Mouse (Mus musculus) forebrain, embryonic 16.5 days (tissue): ENCODE measurements around the gene Myo3b. TPM values are rescaled to one million over a fixed set of nuclear protein-coding genes. Genes with fewer than 3 reads are reported as not detected.

Source experiments
- ATAC-seq: fragments of 200-750 bp; cut with Nextera tagmentation; 2 replicates; pipeline ENCODE4 v1.8.0; 2017; ENCODE audit warnings: mild to moderate bottlenecking, moderate library complexity
- H3K27ac ChIP-seq: fragments of 300-500 bp; sonication (generic); 2 replicates; pipeline ENCODE4 v1.5.1; 2014; ENCODE audit warnings: low read length, control low read depth
- H3K27me3 ChIP-seq: fragments of 300-500 bp; sonication (generic); replicated peaks from 2 replicates; pipeline ENCODE4 v1.6.1; 2014; ENCODE audit warnings: low read length; ENCODE audit not compliant: control insufficient read depth, insufficient read depth
- H3K36me3 ChIP-seq: fragments of 300-500 bp; sonication (generic); 2 replicates; pipeline ENCODE4 v1.6.1; 2014; ENCODE audit not compliant: control insufficient read depth, insufficient read depth
- H3K4me1 ChIP-seq: fragments of 300-500 bp; sonication (generic); replicated peaks from 2 replicates; pipeline ENCODE4 v1.6.1; 2014; ENCODE audit warnings: low read length; ENCODE audit not compliant: control insufficient read depth, insufficient read depth
- H3K4me2 ChIP-seq: fragments of 300-500 bp; sonication (generic); 2 replicates; pipeline ENCODE4 v1.6.1; 2014; ENCODE audit warnings: mild to moderate bottlenecking, low read length, control low read depth
- H3K4me3 ChIP-seq: fragments of 300-500 bp; sonication (generic); replicated peaks from 2 replicates; pipeline ENCODE4 v1.5.1; 2014; ENCODE audit warnings: mild to moderate bottlenecking, low read length, control low read depth
- H3K9ac ChIP-seq: fragments of 300-500 bp; sonication (generic); replicated peaks from 2 replicates; pipeline ENCODE4 v1.6.1; 2014; ENCODE audit warnings: low read depth, low read length, control low read depth
- H3K9me3 ChIP-seq: fragments of 300-500 bp; sonication (generic); 2 replicates; pipeline ENCODE4 v1.6.1; 2016; ENCODE audit warnings: low read length; ENCODE audit not compliant: control insufficient read depth
- WGBS: fragments of 180-500 bp; shearing (Covaris S2); extraction: QIAGEN DNeasy Blood & Tissue Kit; methylation state at CpG from one replicate; pipeline ENCODE4 v1.1.7; 2014; 5-methylcytosine and 5-hydroxymethylcytosine counted together
- polyA plus RNA-seq: library from polyadenylated mRNA; unstranded; fragments of >200 nt; fragmentation: Nextera tagmentation; extraction: Ambion mirVana; gene quantifications from 2 replicates; pipeline ENCODE4 v1.2.1, GENCODE M21; 2015

Myo3b gene
- polyA plus RNA-seq, 1 experiment from 2014 or later = 0.34 TPM

DNA sequence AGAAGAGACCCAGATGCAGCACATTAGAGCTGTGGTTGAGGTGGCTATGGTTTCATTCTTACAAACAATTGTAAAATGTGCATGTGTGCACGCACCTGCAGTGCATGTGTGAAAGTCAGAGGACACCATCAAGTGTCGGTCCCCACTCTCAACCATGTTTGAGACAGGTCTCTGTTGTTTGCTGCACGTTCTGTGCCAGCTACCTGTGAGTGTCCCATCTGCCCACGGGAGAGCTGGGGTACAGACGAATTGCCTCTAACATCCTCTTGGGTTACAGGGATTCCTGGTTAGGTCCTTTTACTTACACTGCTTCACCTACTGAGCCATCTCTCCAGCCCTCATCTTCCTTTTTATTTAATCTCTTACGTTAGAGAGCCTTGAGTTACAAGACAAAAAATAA is 330.5 kb downstream of the Myo3b start:
- Histone ChIP-seq H3K9ac (no peak overlapping the region), H3K36me3 (no peaks in the 10 kb centered on the region), H3K4me1 (no peaks in the 10 kb centered on the region), H3K4me2 (no peak overlapping the region), H3K27ac (no peak overlapping the region), H3K27me3 (no peaks in the 10 kb centered on the region), H3K4me3 (no peak overlapping the region), H3K9me3 (no peaks in the 10 kb centered on the region)
- WGBS = 92% methylated on average over 6 of the region's 6 CpGs
- no peak for ATAC-seq

DNA sequence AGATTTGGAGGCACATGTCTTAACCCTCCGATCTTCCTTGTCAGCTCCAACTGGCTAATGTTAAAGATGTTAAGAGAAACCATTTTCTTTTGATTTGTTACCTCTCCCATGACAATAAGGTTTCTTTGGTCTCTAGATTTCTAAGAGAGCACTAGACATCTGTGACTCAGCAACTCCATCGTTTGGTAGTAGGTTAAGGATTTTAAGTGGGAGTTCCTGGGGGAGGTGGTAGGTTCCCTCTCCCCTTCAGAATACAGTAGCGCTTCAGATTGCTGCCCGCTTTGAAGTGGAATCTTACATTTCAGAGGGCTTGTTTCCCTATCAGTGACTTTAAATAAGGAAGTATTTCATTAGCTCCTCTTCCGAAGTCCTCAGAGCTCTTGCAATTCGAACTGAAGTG is 340.4 kb downstream of the Myo3b start:
- ATAC-seq = no peak
- 79% methylated on average over 6 of the region's 6 CpGs for WGBS
- no peak overlapping the region for H3K27ac ChIP-seq
- H3K4me2 ChIP-seq = no peak overlapping the region
- H3K9me3 ChIP-seq = no peaks in the 10 kb centered on the region
- no peaks in the 10 kb centered on the region for H3K27me3 ChIP-seq
- no peak overlapping the region for H3K4me3 ChIP-seq
- no peak overlapping the region for H3K9ac ChIP-seq
- H3K4me1 ChIP-seq = no peaks in the 10 kb centered on the region
- no peaks in the 10 kb centered on the region for H3K36me3 ChIP-seq

- WGBS = 42% methylated on average over 6 of the region's 6 CpGs
- Histone ChIP-seq H3K27ac (no peak overlapping the region), H3K4me3 (no peak overlapping the region), H3K27me3 (no peaks in the 10 kb centered on the region), H3K36me3 (no peaks in the 10 kb centered on the region), H3K9me3 (no peaks in the 10 kb centered on the region), H3K4me2 (no peak overlapping the region), H3K9ac (no peak overlapping the region), H3K4me1 (no peaks in the 10 kb centered on the region)
- ATAC-seq = no peak
These were observed 341.0 kb downstream of the Myo3b start for GRCm38 (mm10) chr2:70379939-70380338.

GRCm38 (mm10) chr2:70388645-70389044 is 349.7 kb downstream of the Myo3b start:
- no peaks in the 10 kb centered on the region for H3K4me1 ChIP-seq
- H3K36me3 ChIP-seq = no peaks in the 10 kb centered on the region
- H3K27ac ChIP-seq = no peak overlapping the region
- H3K9ac ChIP-seq = no peak overlapping the region
- no peak for ATAC-seq
- no peak overlapping the region for H3K4me2 ChIP-seq
- no peak overlapping the region for H3K4me3 ChIP-seq
- WGBS = 71% methylated on average over 6 of the region's 6 CpGs
- no peaks in the 10 kb centered on the region for H3K27me3 ChIP-seq
- H3K9me3 ChIP-seq = no peaks in the 10 kb centered on the region

DNA sequence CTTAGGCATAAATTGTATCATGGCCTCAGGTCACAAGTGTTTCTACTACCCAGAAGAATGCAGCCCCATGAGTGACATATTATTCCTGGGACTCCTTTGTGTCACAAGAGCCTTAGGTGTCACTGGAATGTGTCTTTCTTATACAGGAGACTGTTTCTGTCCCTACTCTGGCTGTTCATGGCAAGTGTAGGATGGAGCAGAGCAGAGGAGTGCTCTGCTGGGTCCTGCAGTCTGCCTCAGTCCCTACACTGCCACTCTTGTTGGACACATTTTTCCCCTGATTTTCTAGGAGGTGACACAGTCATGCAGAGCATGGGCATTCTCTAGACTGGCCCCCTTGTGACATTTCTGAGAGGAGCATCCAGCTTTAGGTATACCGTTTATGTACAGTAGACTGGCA is 350.2 kb downstream of the Myo3b start:
- Histone ChIP-seq H3K9ac (no peak overlapping the region), H3K27ac (no peak overlapping the region), H3K4me3 (no peak overlapping the region), H3K27me3 (no peaks in the 10 kb centered on the region), H3K4me1 (no peaks in the 10 kb centered on the region), H3K4me2 (no peak overlapping the region), H3K36me3 (no peaks in the 10 kb centered on the region), H3K9me3 (no peaks in the 10 kb centered on the region)
- ATAC-seq = no peak
- 89% methylated on average over 1 of the region's 1 CpGs for WGBS

- Histone ChIP-seq H3K4me3 (no peak overlapping the region), H3K27ac (no peak overlapping the region), H3K27me3 (no peaks in the 10 kb centered on the region), H3K36me3 (no peaks in the 10 kb centered on the region), H3K9me3 (no peaks in the 10 kb centered on the region), H3K4me2 (no peak overlapping the region), H3K9ac (no peak overlapping the region), H3K4me1 (peaks cover 9% of the 10 kb centered on the region)
- ATAC-seq = no peak
- WGBS = 63% methylated on average over 9 of the region's 9 CpGs
These were observed 358.9 kb downstream of the Myo3b start for GRCm38 (mm10) chr2:70397734-70398276.

DNA sequence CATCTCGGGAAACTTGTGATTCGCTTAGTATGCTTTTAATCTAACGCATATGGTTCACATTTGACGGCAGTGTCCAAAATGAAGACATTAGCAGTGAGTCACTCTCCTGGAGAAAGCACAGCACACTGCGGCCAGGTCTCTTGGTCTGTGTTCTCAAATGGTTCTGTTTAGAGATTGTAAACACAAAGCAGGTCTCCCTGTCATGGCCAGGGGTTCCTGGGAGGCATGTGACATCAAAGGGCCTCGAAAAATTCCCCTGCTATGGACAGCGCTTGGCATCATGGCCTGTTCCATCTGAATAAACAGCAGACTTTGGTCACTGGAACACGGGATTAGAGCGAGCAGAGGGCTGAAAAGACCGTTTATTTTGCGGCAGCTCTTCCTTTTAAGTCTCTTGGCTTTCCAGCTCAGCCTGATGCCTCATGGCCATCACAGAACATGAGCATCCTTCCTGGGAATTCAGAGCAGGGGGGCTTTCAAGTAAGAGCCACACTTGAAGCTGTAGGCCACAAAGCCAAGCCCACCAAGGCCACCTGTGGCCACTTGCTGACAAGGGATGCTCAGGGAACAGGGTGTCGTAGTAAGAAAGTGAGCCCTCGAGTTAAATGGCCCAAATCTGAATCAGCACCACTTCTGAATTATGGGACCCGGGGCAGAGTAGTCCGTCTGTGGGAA is 360.7 kb downstream of the Myo3b start:
- Histone ChIP-seq H3K27me3 (no peaks in the 10 kb centered on the region), H3K9ac (no peak overlapping the region), H3K27ac (no peak overlapping the region), H3K9me3 (no peaks in the 10 kb centered on the region), H3K36me3 (no peaks in the 10 kb centered on the region), H3K4me1 (peaks cover 9% of the 10 kb centered on the region), H3K4me3 (no peak overlapping the region), H3K4me2 (no peak overlapping the region)
- ATAC-seq = peak; percentile 50; the same call in 1 of the 2 replicates
- WGBS = 77% methylated on average over 15 of the region's 15 CpGs

DNA sequence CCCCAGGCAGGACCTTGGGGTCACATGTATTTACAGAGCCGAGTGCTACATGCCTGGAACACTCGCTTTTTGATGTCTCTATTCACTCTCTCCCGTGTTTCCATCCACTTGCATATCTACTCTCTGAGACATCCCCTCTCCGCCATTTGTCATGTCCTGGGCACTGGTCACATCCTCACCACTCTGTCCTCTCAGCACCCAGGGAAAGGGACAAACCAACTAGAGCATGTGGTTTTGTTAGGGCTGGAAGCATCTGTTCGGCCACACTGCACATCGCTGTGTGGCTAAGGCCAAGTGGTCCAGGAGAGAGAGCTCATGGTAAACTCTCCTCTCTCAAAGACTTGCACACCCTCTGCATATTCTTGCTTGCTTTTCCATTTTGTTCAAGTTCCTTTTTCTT is 361.4 kb downstream of the Myo3b start:
- peaks cover 9% of the 10 kb centered on the region for H3K4me1 ChIP-seq
- H3K4me2 ChIP-seq = no peak overlapping the region
- no peak overlapping the region for H3K27ac ChIP-seq
- no peaks in the 10 kb centered on the region for H3K36me3 ChIP-seq
- H3K9ac ChIP-seq = no peak overlapping the region
- no peaks in the 10 kb centered on the region for H3K27me3 ChIP-seq
- no peak for ATAC-seq
- no peak overlapping the region for H3K4me3 ChIP-seq
- H3K9me3 ChIP-seq = no peaks in the 10 kb centered on the region
- WGBS = 92% methylated on average over 6 of the region's 6 CpGs

DNA sequence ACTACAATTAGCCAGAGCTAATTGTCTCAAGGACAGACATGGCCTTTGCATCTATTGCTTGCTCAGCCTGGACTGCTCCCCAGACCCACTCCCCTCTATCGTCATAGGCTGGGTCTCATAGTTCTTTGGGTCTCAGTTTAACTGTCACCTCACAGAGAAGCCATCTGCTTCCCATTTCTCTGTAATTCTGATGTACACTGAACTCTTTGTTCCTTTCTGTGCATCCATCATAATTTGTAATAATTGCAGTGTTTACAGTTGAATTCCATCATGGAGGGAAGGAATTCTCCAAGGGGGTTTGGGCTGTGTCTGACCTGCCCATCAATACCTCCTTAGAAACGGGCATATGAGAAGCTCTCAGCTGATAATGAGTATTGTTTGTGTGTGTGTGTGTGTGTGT is 365.4 kb downstream of the Myo3b start:
- no peaks in the 10 kb centered on the region for H3K9me3 ChIP-seq
- peaks cover 14% of the 10 kb centered on the region for H3K4me1 ChIP-seq
- H3K4me2 ChIP-seq = no peak overlapping the region
- no peak for ATAC-seq
- no peak overlapping the region for H3K9ac ChIP-seq
- no peak overlapping the region for H3K4me3 ChIP-seq
- H3K27me3 ChIP-seq = no peaks in the 10 kb centered on the region
- 24% methylated on average over 2 of the region's 2 CpGs for WGBS
- H3K36me3 ChIP-seq = no peaks in the 10 kb centered on the region
- no peak overlapping the region for H3K27ac ChIP-seq

GRCm38 (mm10) chr2:70406846-70407245 is 367.9 kb downstream of the Myo3b start:
- no peak for ATAC-seq
- H3K9me3 ChIP-seq = no peaks in the 10 kb centered on the region
- H3K9ac ChIP-seq = no peak overlapping the region
- H3K4me2 ChIP-seq = no peak overlapping the region
- WGBS = 16% methylated on average over 5 of the region's 5 CpGs
- no peaks in the 10 kb centered on the region for H3K36me3 ChIP-seq
- H3K4me1 ChIP-seq = peaks cover 10% of the 10 kb centered on the region
- no peak overlapping the region for H3K27ac ChIP-seq
- no peaks in the 10 kb centered on the region for H3K27me3 ChIP-seq
- H3K4me3 ChIP-seq = no peak overlapping the region
